Mouse (Mus musculus) midbrain, embryonic 11.5 days (tissue): ENCODE measurements at regions not wholly inside any gene's neighbourhood (a gene's known extent, or its start where the extent isn't known, plus 50 kb on each side); places are given as distances from the start of the nearest gene placed in this dataset.
A peak's percentile ranks its signal among the peaks of the same experiment; 100 is the strongest.

Source experiments
- ATAC-seq: fragments of 200-750 bp; cut with Nextera tagmentation; 2 replicates; pipeline ENCODE4 v1.8.0; 2017; ENCODE audit warnings: moderate TSS enrichment, moderate library complexity; ENCODE audit not compliant: low FRiP score
- DNase-seq: peaks from one replicate; pipeline ENCODE4 v3.0.0; 2015; ENCODE audit warnings: low spot score; ENCODE audit errors: missing footprints
- H3K27ac ChIP-seq: fragments of 300-500 bp; sonication (generic); 2 replicates; pipeline ENCODE4 v1.5.1; 2014; ENCODE audit warnings: low read depth, low read length
- H3K27me3 ChIP-seq: fragments of 300-500 bp; sonication (generic); 2 replicates; pipeline ENCODE4 v1.6.1; 2014; ENCODE audit warnings: mild to moderate bottlenecking, low read length, moderate library complexity, mixed read lengths; ENCODE audit not compliant: control insufficient read depth, insufficient read depth
- H3K36me3 ChIP-seq: fragments of 300-500 bp; sonication (generic); 2 replicates; pipeline ENCODE4 v1.6.1; 2014; ENCODE audit warnings: mild to moderate bottlenecking, low read length, moderate library complexity, mixed read lengths; ENCODE audit not compliant: control insufficient read depth, insufficient read depth
- H3K4me1 ChIP-seq: fragments of 300-500 bp; sonication (generic); 2 replicates; pipeline ENCODE4 v1.6.1; 2014; ENCODE audit warnings: low read length; ENCODE audit not compliant: control insufficient read depth, insufficient read depth
- H3K4me2 ChIP-seq: fragments of 300-500 bp; sonication (generic); 2 replicates; pipeline ENCODE4 v1.6.1; 2014; ENCODE audit warnings: mild to moderate bottlenecking, moderate library complexity
- H3K4me3 ChIP-seq: fragments of 300-500 bp; sonication (generic); 2 replicates; pipeline ENCODE4 v1.5.1; 2014; ENCODE audit warnings: low read depth, low read length
- H3K9ac ChIP-seq: fragments of 300-500 bp; sonication (generic); 2 replicates; pipeline ENCODE4 v1.6.1; 2014; ENCODE audit warnings: low read length
- H3K9me3 ChIP-seq: fragments of 300-500 bp; sonication (generic); 2 replicates; pipeline ENCODE4 v1.6.1; 2016; ENCODE audit warnings: low read length; ENCODE audit not compliant: control insufficient read depth
- WGBS: fragments of 180-500 bp; shearing (Covaris S2); extraction: QIAGEN DNeasy Blood & Tissue Kit; methylation state at CpG from one replicate; pipeline ENCODE4 v1.1.7; 2014; 5-methylcytosine and 5-hydroxymethylcytosine counted together

DNA sequence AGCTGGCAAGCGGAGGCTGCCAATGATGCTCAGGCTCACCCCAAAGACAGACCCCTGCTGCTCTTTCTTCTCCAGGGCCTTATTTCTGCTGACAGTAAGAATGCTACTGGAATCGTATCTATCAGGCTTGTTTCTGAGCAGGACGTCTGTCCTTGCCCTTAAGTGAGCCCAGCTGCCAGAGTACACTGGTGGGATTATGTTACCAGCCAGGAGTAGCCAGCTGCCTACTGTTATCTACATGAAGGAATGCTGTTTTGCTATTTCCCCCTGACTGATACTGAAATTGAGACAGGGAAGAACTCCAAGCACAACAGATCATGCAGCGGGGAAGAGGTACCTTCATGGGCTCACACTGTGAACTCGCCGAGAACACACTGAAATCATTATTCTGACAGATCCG lies 228.2 kb upstream of the Rasgrp1 start:
- no peak for ATAC-seq
- peak; percentile 87 for DNase-seq
- H3K4me1 ChIP-seq = no peaks in the 10 kb centered on the region
- H3K4me3 ChIP-seq = no peak overlapping the region
- H3K4me2 ChIP-seq = no peak overlapping the region
- no peaks in the 10 kb centered on the region for H3K9me3 ChIP-seq
- H3K36me3 ChIP-seq = no peaks in the 10 kb centered on the region
- WGBS = 77% methylated on average over 7 of the region's 7 CpGs
- no peaks in the 10 kb centered on the region for H3K27me3 ChIP-seq
- H3K27ac ChIP-seq = no peak overlapping the region
- H3K9ac ChIP-seq = no peak overlapping the region

DNA sequence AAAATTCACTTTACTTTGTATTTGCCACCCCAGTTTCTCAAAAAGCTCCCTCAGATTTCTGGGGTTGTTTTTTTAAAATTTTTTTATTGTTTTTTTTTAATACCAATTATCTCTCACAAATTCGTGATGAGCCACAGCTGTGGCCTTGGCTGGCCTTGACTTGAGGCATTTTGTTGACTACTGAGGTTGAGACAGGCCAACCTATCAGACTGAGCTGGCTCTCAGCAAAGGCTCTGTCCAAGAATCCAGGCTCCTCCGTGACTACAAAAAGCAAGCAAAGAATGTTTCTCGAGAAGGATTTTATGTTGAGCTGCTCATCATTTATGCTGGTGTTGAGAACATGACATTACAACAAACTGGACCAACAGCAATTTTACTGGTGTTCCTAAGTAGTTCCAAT lies 244.6 kb upstream of the Rasgrp1 start:
- WGBS = 86% methylated on average over 3 of the region's 3 CpGs
- Histone ChIP-seq H3K4me2 (no peak overlapping the region), H3K4me3 (no peak overlapping the region), H3K27ac (no peak overlapping the region), H3K27me3 (no peaks in the 10 kb centered on the region), H3K4me1 (no peaks in the 10 kb centered on the region), H3K9me3 (no peaks in the 10 kb centered on the region), H3K9ac (no peak overlapping the region), H3K36me3 (no peaks in the 10 kb centered on the region)
- DNase-seq (no peak), ATAC-seq (no peak)

DNA sequence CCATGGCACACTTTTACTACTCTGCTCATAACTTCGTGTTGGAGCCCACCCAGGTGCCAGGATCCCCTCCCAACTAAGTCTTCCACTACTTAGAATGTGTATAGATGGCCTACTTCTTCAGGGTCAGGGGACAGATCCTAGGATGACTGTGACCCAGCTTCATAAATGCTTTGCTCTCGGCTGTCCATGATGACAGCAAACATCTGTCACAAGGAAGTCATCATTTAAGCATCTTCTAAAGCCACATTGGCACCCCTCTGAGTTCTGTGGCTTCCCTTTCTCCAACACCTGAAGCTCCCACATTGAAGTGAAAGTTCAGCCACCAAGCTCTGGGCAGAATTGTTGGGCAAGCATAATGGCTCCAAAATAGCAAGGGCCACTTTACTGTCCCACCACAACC lies 252.2 kb upstream of the Rasgrp1 start:
- Histone ChIP-seq H3K4me2 (no peak overlapping the region), H3K4me1 (no peaks in the 10 kb centered on the region), H3K36me3 (no peaks in the 10 kb centered on the region), H3K27ac (no peak overlapping the region), H3K27me3 (no peaks in the 10 kb centered on the region), H3K4me3 (no peak overlapping the region), H3K9me3 (no peaks in the 10 kb centered on the region), H3K9ac (no peak overlapping the region)
- 63% methylated on average over 2 of the region's 2 CpGs for WGBS
- ATAC-seq = no peak
- DNase-seq = no peak

DNA sequence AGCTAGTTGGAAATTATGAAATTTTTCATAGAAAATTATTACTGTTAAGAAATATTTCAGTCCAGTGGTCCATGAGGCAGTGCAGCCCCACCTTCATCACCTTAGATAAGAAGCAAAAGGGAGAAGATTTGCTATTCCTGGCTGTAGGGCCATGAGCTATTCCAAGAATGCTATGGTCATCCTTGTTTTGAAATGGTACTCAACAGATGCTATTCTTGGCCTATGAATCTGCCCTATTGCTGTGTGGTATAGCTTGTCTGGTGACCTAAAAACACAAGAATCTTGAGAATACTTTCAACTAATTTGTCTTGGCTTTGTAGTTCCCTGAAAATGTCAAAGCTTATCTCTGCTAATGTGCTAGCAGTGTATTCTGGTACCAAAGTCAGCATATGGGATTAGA lies 254.8 kb upstream of the Rasgrp1 start:
- Histone ChIP-seq H3K36me3 (no peaks in the 10 kb centered on the region), H3K27ac (no peak overlapping the region), H3K9ac (no peak overlapping the region), H3K27me3 (no peaks in the 10 kb centered on the region), H3K4me2 (no peak overlapping the region), H3K4me1 (no peaks in the 10 kb centered on the region), H3K9me3 (no peaks in the 10 kb centered on the region), H3K4me3 (no peak overlapping the region)
- ATAC-seq (no peak), DNase-seq (no peak)

DNA sequence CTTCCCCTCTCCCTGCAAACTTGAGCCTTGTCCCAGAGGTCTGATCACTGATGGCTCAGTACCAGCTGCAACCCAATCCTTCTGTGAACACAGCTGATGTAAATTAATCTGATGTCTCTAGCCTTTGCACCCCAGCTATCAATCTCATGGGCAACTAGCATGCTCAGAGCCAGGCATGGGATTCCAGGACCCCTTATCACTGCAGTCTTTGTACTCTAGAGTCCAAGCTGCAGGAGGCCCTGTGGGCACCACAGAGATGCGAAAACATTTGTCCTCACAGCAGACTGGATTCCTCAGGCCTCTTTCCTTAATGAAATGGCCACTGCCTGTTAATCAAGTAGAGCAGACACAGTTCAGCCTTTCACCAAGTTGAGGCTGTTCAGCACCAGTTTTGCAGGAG lies 272.0 kb upstream of the Rasgrp1 start:
- no peak overlapping the region for H3K4me2 ChIP-seq
- DNase-seq (no peak), ATAC-seq (no peak)
- H3K4me1 ChIP-seq = no peaks in the 10 kb centered on the region
- H3K27ac ChIP-seq = no peak overlapping the region
- no peak overlapping the region for H3K9ac ChIP-seq
- H3K36me3 ChIP-seq = no peaks in the 10 kb centered on the region
- H3K27me3 ChIP-seq = no peaks in the 10 kb centered on the region
- H3K4me3 ChIP-seq = no peak overlapping the region
- no peaks in the 10 kb centered on the region for H3K9me3 ChIP-seq
- 58% methylated on average over 1 of the region's 1 CpGs for whole genome bisulfite sequencing

DNA sequence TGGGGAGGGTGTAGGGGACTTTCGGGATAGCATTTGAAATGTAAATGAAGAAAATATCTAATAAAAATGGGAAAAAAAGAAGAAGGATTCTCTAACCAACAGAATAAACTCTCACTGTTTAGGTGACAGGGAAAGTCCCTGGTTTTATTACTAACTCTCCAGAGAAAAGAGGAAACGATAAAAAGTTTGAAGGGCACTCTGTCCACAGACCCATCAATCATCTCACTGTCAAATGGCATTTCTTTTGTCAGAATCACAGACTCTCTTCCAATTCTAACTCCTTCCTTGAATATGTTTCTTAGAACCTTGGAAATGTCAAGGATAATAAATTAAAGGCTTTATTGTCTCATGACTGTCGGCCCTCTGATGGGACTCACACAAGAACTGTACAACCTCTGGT lies 275.3 kb upstream of the Rasgrp1 start:
- no peaks in the 10 kb centered on the region for H3K4me1 ChIP-seq
- H3K27me3 ChIP-seq = no peaks in the 10 kb centered on the region
- no peak overlapping the region for H3K27ac ChIP-seq
- H3K36me3 ChIP-seq = no peaks in the 10 kb centered on the region
- H3K9ac ChIP-seq = no peak overlapping the region
- ATAC-seq (no peak), DNase-seq (no peak)
- 89% methylated on average over 3 of the region's 3 CpGs for WGBS
- no peak overlapping the region for H3K4me2 ChIP-seq
- no peak overlapping the region for H3K4me3 ChIP-seq
- H3K9me3 ChIP-seq = no peaks in the 10 kb centered on the region

DNA sequence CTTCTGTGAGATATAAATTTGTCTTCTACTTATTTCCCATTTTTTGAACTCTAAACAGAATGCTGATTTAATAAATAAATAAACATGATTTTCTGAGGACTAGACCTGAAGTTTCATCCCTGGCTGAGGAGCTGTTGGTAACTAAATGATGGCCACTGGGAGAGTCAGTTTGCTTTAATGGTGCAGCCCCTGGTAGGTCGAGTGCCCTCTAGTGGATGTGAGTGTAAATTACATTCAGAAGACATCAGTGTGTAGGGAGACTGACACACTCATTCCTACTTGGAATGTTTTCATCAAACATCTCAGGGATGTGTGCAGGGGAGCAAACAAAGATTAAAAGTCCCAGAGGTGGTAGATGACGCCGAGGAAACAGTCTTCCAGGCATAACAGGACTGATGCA lies 281.2 kb upstream of the Rasgrp1 start:
- Histone ChIP-seq H3K4me3 (no peak overlapping the region), H3K27me3 (no peaks in the 10 kb centered on the region), H3K9me3 (no peaks in the 10 kb centered on the region), H3K36me3 (no peaks in the 10 kb centered on the region), H3K9ac (no peak overlapping the region), H3K27ac (no peak overlapping the region), H3K4me2 (no peak overlapping the region), H3K4me1 (no peaks in the 10 kb centered on the region)
- no peak for DNase-seq
- WGBS = 44% methylated on average over 3 of the region's 3 CpGs
- ATAC-seq = no peak

DNA sequence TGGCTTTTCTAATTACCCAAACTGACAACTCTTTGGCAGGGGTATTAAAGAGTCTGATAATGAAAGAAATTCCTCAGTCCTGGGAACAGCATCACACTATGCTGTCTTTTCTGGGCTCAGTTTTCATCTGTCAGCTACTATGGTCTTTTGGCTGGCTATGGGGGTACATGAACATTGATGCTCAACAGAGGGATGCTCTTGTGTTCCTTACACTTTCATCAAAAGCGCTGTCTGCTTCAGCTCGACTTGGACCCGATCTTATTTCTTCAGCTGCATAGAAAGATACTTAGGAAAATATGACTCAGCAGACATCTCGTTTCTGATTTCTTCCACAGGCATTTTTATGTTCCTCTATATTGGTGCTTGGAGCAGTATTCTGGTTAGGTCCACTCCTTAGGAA lies 292.1 kb upstream of the Rasgrp1 start:
- H3K4me1 ChIP-seq = no peaks in the 10 kb centered on the region
- no peak overlapping the region for H3K4me2 ChIP-seq
- no peak for DNase-seq
- H3K4me3 ChIP-seq = no peak overlapping the region
- H3K9me3 ChIP-seq = no peaks in the 10 kb centered on the region
- no peaks in the 10 kb centered on the region for H3K27me3 ChIP-seq
- H3K27ac ChIP-seq = no peak overlapping the region
- 86% methylated on average over 4 of the region's 4 CpGs for WGBS
- no peaks in the 10 kb centered on the region for H3K36me3 ChIP-seq
- no peak for ATAC-seq
- no peak overlapping the region for H3K9ac ChIP-seq

DNA sequence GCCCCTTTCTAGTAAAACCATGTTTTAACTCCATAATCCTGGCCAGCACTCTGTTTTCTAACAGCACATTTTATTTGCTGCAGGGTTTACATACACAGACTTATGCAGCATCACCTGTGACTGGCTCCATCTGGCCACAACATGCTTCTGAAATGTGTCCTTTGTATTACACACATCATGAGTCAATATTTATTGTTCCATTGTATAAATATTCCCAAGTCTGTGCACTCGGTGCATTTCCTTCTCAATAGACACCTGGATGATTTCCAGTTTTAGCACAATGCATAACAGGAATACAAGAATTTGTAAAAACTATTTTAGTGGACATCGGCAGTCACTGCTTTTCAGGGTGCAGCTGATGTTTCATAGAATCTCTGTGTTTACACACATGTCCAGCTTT lies 294.6 kb upstream of the Rasgrp1 start:
- Histone ChIP-seq H3K9ac (no peak overlapping the region), H3K9me3 (no peaks in the 10 kb centered on the region), H3K4me2 (no peak overlapping the region), H3K4me3 (no peak overlapping the region), H3K27me3 (no peaks in the 10 kb centered on the region), H3K36me3 (no peaks in the 10 kb centered on the region), H3K27ac (no peak overlapping the region), H3K4me1 (no peaks in the 10 kb centered on the region)
- ATAC-seq = no peak
- WGBS = 86% methylated on average over 2 of the region's 2 CpGs
- DNase-seq = no peak

DNA sequence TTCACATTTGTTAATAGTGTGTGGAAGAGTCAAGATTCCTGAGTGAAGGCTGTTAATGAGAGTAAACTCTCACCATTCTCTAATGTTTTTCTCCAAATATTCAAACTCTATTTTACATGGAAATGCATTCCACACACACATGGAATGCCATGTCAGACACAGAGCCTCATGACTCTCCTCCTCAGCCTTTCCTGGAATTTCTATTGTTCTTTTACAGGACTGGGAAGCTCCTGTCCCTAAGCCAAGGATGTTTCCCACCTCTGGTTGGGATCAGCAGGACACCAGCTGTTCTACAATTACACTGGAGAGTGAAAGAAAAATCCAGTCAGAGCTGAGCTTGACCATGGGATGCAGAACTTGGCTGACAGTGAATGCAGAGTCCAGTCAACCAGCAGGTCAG lies 309.3 kb upstream of the Rasgrp1 start:
- no peaks in the 10 kb centered on the region for H3K4me1 ChIP-seq
- DNase-seq (no peak), ATAC-seq (no peak)
- H3K9me3 ChIP-seq = no peaks in the 10 kb centered on the region
- no peaks in the 10 kb centered on the region for H3K27me3 ChIP-seq
- no peak overlapping the region for H3K4me2 ChIP-seq
- no peak overlapping the region for H3K4me3 ChIP-seq
- H3K36me3 ChIP-seq = no peaks in the 10 kb centered on the region
- no peak overlapping the region for H3K27ac ChIP-seq
- no peak overlapping the region for H3K9ac ChIP-seq
